Mouse (Mus musculus) liver, adult 2 months (tissue): ENCODE data around the gene Gm1604a. TPM values are rescaled to one million over a fixed set of nuclear protein-coding genes. Genes with fewer than 3 reads are reported as not detected.
"Not testable (repeated sequence)": the region's sequence is repeated elsewhere in the genome, so short reads cannot be mapped to it uniquely, and the experiment has no call there.

Experiments
- DNase-seq: peaks from one replicate; pipeline ENCODE4 v3.0.0-alpha.2; 2011; ENCODE audit warnings: low read depth, low spot score; ENCODE audit errors: extremely low read depth
- H3K27ac ChIP-seq: fragments of 200-500 bp; replicated peaks from 2 replicates; pipeline ENCODE4 v1.5.1; 2012; ENCODE audit warnings: low read depth, mild to moderate bottlenecking, control low read depth, inconsistent platforms, low read length; ENCODE audit not compliant: insufficient read depth
- H3K27me3 ChIP-seq: fragments of 200-500 bp; 2 replicates; pipeline ENCODE4 v1.6.1; 2012; ENCODE audit warnings: mild to moderate bottlenecking, moderate library complexity, low read length, inconsistent platforms; ENCODE audit not compliant: control insufficient read depth, insufficient read depth
- H3K36me3 ChIP-seq: fragments of 200-500 bp; 2 replicates; pipeline ENCODE4 v1.6.1; 2012; ENCODE audit warnings: low read length, inconsistent platforms; ENCODE audit not compliant: control insufficient read depth, insufficient read depth
- H3K4me1 ChIP-seq: fragments of 200-500 bp; 2 replicates; pipeline ENCODE4 v1.6.1; 2011; ENCODE audit warnings: low read length; ENCODE audit not compliant: control insufficient read depth, insufficient read depth
- H3K4me3 ChIP-seq: fragments of 200-500 bp; 2 replicates; pipeline ENCODE4 v1.5.1; 2011; ENCODE audit warnings: low read depth, mild to moderate bottlenecking, control low read depth, low read length, moderate library complexity; ENCODE audit not compliant: insufficient read depth
- H3K79me2 ChIP-seq: fragments of 200-500 bp; 2 replicates; pipeline ENCODE4 v1.6.1; 2012; ENCODE audit warnings: inconsistent platforms, mild to moderate bottlenecking, low read length, moderate library complexity; ENCODE audit not compliant: control insufficient read depth, insufficient read depth
- H3K9ac ChIP-seq: fragments of 200-500 bp; 2 replicates; pipeline ENCODE4 v1.6.1; 2012; ENCODE audit warnings: low read depth, mild to moderate bottlenecking, control low read depth, inconsistent platforms, low read length
- WGBS: fragments of 180-500 bp; shearing (Covaris S2); methylation state at CpG from one replicate; pipeline ENCODE4 v1.1.7; 2018; 5-methylcytosine and 5-hydroxymethylcytosine counted together
- polyA plus RNA-seq: library from polyadenylated mRNA; depleted of rRNA; stranded (reverse); fragments of >200 nt; gene quantifications from 2 replicates; pipeline ENCODE4 v1.2.3, GENCODE M21; 2012
- total RNA-seq: library from RNA; depleted of rRNA; stranded (reverse); fragments of >200 nt; gene quantifications from 2 replicates; pipeline ENCODE4 v1.2.3, GENCODE M21; 2014

The Gm1604a gene
- total and polyA plus RNA-seq, 2 experiments = not detected

DNA sequence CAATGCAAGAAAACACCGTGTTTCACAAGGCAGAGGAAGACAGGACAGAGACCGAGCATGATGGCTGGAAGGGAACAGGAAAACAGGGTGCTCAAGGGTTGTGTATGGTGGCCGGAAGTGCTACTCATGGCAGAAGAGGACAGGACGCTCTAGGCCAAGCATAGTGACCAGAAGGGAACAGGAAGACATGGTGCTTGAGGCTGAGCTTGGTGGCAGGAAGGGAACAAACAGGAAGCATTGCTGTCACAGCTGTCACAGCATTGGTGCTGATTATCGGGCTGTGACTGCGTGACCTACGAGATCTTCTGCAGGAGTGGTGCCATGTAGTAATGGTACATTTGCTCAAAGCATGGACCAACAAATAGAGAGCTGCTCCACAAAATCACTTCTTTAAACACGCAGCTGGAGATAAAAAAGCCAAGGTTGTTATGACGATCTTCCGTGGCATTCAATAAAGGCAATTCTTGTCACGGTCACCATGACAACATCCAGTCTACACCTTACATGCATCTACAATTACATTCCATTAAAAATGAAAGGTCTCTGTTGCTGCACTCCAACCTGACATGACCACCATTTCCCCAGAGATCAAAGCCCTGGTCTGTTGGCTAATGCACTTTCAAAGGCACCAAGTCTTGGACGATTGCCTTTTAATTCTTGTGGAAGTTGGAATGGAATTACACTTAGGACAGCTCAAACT is 60.3 kb downstream of the Gm1604a start:
- not testable (repeated sequence) for H3K4me3 ChIP-seq, H3K27me3 ChIP-seq, H3K79me2 ChIP-seq, H3K27ac ChIP-seq, H3K9ac ChIP-seq, DNase-seq, H3K36me3 ChIP-seq, H3K4me1 ChIP-seq
- no CpG with 5 or more reads among the region's 12 CpGs for WGBS

DNA sequence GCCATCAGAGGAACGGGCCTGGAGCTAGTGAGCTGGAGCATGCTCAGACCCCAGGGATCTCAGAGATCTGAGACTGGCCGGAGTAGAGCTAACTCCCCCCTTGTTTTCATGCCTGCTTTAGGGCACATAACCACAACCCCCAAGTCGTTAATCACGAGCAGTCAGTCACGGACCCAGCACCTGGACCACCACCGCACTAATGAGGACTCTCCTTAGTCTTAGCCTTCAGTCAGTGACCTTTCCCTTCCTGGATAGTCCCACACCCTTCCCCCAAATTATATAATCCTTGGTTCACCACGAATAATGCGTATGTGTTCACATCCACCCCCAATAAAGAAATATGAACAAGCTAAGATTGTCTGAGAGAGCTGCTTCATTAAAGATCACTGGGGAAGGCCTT is 61.5 kb downstream of the Gm1604a start:
- not testable (repeated sequence) for H3K27me3 ChIP-seq, DNase-seq, H3K4me1 ChIP-seq, H3K9ac ChIP-seq, H3K36me3 ChIP-seq, H3K79me2 ChIP-seq, H3K4me3 ChIP-seq, H3K27ac ChIP-seq
- 91% methylated on average over 6 of the region's 8 CpGs for WGBS

DNA sequence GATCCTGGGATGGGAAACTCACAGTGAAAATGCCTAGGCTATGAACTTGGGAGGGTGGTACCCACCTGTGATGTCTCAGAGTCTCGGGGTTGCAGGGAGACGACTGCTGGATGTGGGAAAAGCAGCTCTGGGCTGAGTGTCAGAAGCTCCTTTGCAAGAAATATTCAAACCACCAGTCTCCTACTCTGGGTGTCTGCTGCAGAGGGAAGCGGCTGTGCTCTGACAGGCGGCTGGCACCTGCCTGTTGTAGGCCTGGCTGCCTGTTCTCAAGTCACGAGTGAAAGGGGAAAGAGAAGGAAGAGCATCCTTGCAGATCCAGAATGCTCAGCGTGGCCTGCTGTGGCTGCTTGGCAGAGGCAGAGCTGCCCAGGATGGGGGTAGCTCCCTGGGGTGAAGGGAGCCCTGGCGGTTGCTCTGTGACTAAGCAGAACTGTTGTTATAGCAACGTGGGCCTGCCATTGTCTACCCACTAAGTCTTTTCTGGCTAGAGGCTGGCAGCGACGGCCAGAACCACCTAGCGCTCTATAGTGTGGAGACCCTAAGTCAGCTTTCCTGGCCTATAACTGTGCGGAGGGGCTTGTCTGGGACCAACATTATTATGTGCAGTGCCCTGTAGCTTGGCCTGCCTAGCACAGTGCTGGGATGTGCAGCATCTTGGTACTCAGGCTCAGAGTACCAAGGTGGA is 72.6 kb downstream of the Gm1604a start:
- H3K36me3 ChIP-seq, H3K4me1 ChIP-seq, H3K9ac ChIP-seq, H3K79me2 ChIP-seq, H3K27ac ChIP-seq, H3K27me3 ChIP-seq, DNase-seq, H3K4me3 ChIP-seq: not testable (repeated sequence)
- no CpG with 5 or more reads among the region's 12 CpGs for WGBS

DNA sequence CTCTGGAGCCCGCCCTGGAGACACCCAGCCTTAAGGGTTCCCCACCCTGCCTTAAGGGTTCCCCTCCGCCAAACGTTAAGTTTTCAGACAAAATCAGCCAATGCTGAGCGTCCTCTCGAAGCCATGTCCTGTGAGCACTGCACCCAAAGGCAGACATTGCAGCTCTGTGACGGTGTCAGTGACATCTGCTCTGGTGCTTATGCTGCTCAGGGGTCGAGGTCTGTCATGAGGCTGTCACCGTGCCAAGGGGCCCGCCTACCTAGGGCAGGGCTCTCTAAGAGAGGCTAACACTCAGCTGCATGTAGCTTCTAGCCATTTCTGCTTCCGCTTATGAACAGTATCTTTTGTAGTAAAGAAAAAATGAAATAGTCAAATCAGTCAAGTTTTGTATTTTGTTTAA is 73.7 kb downstream of the Gm1604a start:
- H3K27me3 ChIP-seq, H3K4me3 ChIP-seq, DNase-seq, H3K27ac ChIP-seq, H3K9ac ChIP-seq, H3K4me1 ChIP-seq, H3K79me2 ChIP-seq, H3K36me3 ChIP-seq: not testable (repeated sequence)
- WGBS = 46% methylated on average over 6 of the region's 10 CpGs

- not testable (repeated sequence) for H3K9ac ChIP-seq, H3K36me3 ChIP-seq, H3K27me3 ChIP-seq, H3K4me3 ChIP-seq, H3K27ac ChIP-seq, DNase-seq, H3K79me2 ChIP-seq, H3K4me1 ChIP-seq
- no CpG with 5 or more reads among the region's 7 CpGs for WGBS
Measured at GRCm38 (mm10) chr17:7102945-7103344, 77.6 kb downstream of the Gm1604a start.

DNA sequence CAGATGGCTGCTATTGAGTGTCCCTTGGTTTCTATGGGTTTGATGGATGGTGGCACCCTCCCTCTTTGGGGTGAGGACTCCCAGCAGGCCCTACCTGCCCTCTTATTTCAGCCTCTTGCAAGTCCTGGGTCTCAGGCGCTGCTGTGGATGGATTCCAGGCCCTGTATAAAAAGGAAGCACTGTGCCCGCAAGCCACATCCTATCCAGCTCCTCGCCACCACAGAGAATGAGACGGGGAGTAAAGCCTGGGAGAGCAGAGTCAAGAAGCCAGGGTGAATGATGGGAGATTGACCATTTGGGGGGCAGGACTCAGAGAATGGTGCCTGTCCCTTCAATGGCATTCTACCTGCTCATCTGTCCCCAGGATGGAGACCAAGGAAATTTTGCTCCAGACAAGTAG is 86.3 kb downstream of the Gm1604a start:
- 88% methylated on average over 3 of the region's 4 CpGs for WGBS
- not testable (repeated sequence) for H3K4me1 ChIP-seq, H3K9ac ChIP-seq, DNase-seq, H3K27ac ChIP-seq, H3K79me2 ChIP-seq, H3K4me3 ChIP-seq, H3K27me3 ChIP-seq, H3K36me3 ChIP-seq

DNA sequence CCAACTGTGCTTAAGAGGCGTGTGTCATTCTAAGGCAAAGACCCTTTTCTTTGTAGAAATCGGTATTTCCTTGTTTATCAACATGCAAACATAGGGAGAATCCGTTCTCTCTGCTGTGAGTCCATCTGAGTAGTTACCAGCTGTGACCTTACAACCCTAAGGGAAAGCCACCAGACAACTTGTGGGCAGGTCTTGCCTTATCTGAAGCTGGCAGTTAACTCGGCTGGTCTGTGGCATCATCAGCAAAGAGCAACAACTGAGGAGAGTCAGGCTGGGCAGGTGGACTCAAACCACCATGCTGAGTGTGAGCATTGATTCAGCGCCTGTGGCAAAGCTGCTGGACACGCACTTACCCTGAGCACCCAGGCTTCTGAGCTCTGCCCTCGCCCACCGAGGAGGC is 90.9 kb downstream of the Gm1604a start:
- H3K4me3 ChIP-seq, H3K27ac ChIP-seq, H3K4me1 ChIP-seq, H3K79me2 ChIP-seq, DNase-seq, H3K27me3 ChIP-seq, H3K36me3 ChIP-seq, H3K9ac ChIP-seq: not testable (repeated sequence)
- 73% methylated on average over 8 of the region's 8 CpGs for WGBS

DNA sequence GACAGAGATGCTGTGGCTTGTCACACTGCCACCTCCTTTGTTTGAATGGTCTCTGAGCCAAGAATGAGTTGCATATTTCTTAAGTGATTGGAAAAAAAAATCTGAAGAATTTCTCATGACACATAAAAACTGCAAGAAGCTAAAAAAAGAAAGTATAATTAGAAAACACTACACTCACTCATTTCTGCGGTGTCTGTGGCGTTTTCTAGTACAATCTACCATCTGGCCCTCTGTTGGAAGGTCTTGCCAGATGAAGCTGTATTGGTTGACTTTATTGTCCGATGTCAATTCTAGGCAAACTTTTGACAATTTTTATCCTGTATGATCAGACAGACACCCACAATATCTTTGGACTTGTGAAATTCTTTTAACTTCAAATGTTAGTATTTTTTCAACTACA is 95.5 kb downstream of the Gm1604a start:
- H3K4me3 ChIP-seq, H3K27me3 ChIP-seq, H3K27ac ChIP-seq, H3K36me3 ChIP-seq, DNase-seq, H3K9ac ChIP-seq, H3K4me1 ChIP-seq, H3K79me2 ChIP-seq: not testable (repeated sequence)
- 85% methylated on average over 3 of the region's 3 CpGs for WGBS

DNA sequence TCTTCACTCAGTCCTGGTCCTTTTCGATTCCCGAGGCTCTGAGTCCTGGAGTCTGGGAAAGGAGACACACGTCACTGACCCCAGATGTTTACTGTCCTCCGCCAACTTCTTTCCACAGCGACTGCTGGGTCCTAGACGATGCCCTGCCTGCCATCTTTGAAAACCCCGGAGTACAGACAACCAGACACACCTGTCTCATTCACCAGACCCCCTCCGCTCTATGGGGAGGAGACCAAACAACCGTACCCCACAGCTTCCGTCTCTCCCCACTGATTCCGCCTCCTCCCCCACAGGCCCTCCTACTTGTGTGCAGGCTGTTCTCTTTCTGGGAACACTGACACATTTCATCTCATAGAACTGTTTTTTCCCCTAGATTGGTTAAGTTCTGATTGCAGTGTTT is 97.2 kb downstream of the Gm1604a start:
- not testable (repeated sequence) for H3K27ac ChIP-seq, H3K9ac ChIP-seq, H3K4me1 ChIP-seq, DNase-seq, H3K4me3 ChIP-seq, H3K27me3 ChIP-seq, H3K79me2 ChIP-seq, H3K36me3 ChIP-seq
- 72% methylated on average over 11 of the region's 11 CpGs for whole genome bisulfite sequencing
